Mouse (Mus musculus) liver, postnatal 0 days (tissue): ENCODE measurements at regions not wholly inside any gene's neighbourhood (a gene's known extent, or its start where the extent isn't known, plus 50 kb on each side); places are given as distances from the start of the nearest gene placed in this dataset.
A peak's percentile ranks its signal among the peaks of the same experiment; 100 is the strongest.
"Not testable (repeated sequence)": the region's sequence is repeated elsewhere in the genome, so short reads cannot be mapped to it uniquely, and the experiment has no call there.

Experiments
- ATAC-seq: fragments of 200-750 bp; cut with Nextera tagmentation; 2 replicates; pipeline ENCODE4 v1.8.0; 2017; ENCODE audit warnings: mild to moderate bottlenecking, moderate library complexity
- DNase-seq: peaks from one replicate; pipeline ENCODE4 v3.0.0-alpha.2; 2016
- H3K27ac ChIP-seq: fragments of 300-500 bp; sonication (generic); 2 replicates; pipeline ENCODE4 v1.5.1; 2014; ENCODE audit warnings: antibody characterized with exemption, moderate library complexity, mild to moderate bottlenecking, low read depth
- H3K27me3 ChIP-seq: fragments of 300-500 bp; sonication (generic); 2 replicates; pipeline ENCODE4 v1.6.1; 2014; ENCODE audit warnings: low read length, control low read depth, mixed read lengths; ENCODE audit not compliant: insufficient read depth
- H3K36me3 ChIP-seq: fragments of 300-500 bp; sonication (generic); replicated peaks from 2 replicates; pipeline ENCODE4 v1.6.1; 2014; ENCODE audit warnings: mild to moderate bottlenecking, control low read depth, low read length, moderate library complexity, mixed read lengths; ENCODE audit not compliant: insufficient read depth
- H3K4me1 ChIP-seq: fragments of 300-500 bp; sonication (generic); 2 replicates; pipeline ENCODE4 v1.6.1; 2014; ENCODE audit warnings: antibody characterized with exemption, mild to moderate bottlenecking, control low read depth; ENCODE audit not compliant: insufficient read depth
- H3K4me2 ChIP-seq: fragments of 300-500 bp; sonication (generic); 2 replicates; pipeline ENCODE4 v1.6.1; 2014; ENCODE audit warnings: low read depth, mild to moderate bottlenecking, low read length, moderate library complexity, mixed read lengths
- H3K4me3 ChIP-seq: fragments of 300-500 bp; sonication (generic); 2 replicates; pipeline ENCODE4 v1.5.1; 2014; ENCODE audit warnings: low read depth, low read length
- H3K9ac ChIP-seq: fragments of 300-500 bp; sonication (generic); replicated peaks from 2 replicates; pipeline ENCODE4 v1.6.1; 2014; ENCODE audit warnings: mild to moderate bottlenecking, moderate library complexity
- H3K9me3 ChIP-seq: fragments of 300-500 bp; sonication (generic); 2 replicates; pipeline ENCODE4 v1.6.1; 2016; ENCODE audit warnings: mild to moderate bottlenecking, control low read depth, low read length, mixed read lengths
- CTCF ChIP-seq: sonication (generic); IDR thresholded peaks from 2 replicates; pipeline ENCODE4 v1.5.1; 2016; ENCODE audit warnings: antibody characterized with exemption, low read depth
- EP300 ChIP-seq: IDR thresholded peaks from 2 replicates; pipeline ENCODE4 v1.6.1; 2016; ENCODE audit warnings: antibody characterized with exemption, low read depth, mild to moderate bottlenecking
- WGBS: fragments of 180-500 bp; shearing (Covaris S2); extraction: QIAGEN DNeasy Blood & Tissue Kit; methylation state at CpG from one replicate; pipeline ENCODE4 v1.1.7; 2014; ENCODE audit not compliant: insufficient replicate concordance; 5-methylcytosine and 5-hydroxymethylcytosine counted together

DNA sequence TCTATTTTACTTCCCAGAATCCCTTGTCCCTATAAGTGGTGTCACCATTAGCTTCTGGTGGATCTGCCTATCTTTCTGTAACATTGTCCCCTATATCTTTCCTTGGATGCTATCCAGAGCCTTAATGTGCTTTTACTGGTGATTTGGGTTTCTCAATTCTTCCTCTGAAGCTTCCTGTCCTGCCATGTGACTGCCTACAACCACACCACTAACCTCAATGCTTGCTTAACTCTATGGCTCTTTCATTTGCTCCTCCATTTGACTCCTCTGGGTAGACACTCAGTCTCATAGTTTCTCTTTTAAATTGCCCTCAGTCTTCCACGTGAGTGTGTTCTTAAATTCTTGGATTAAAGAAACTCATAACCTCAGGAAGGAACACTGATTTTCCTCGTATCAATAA, 181.4 kb upstream of the Akr1e1 start:
- no peak for DNase-seq
- ATAC-seq = no peak
- no peak overlapping the region for H3K4me3 ChIP-seq

DNA sequence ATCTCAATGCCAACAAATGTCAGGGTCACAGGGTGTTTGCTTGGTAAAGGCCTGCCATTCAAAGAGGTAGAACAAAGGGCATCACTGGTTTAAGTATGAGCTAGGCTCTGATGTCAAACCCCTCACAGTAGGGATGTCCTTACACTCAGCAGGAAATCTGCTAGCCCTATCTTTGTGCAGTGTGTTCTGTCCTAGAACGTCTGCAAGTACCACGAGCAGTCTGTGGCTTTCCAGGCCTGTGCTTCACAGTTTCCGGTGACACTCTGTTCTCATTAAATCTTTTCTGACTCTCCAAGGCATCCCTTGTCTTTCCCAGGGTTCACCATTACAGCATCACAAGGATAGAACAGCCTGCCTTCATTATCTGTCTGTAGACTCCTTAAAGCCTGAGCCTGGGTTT, 174.3 kb upstream of the Akr1e1 start:
- no peak for DNase-seq
- Histone ChIP-seq H3K4me3 (no peak overlapping the region), H3K9ac (no peak overlapping the region), H3K27ac (no peak overlapping the region), H3K27me3 (no peaks in the 10 kb centered on the region), H3K36me3 (no peaks in the 10 kb centered on the region), H3K4me2 (no peak overlapping the region), H3K4me1 (no peaks in the 10 kb centered on the region), H3K9me3 (no peaks in the 10 kb centered on the region)
- ATAC-seq = no peak
- TF ChIP-seq CTCF = no peak
- no peak for TF ChIP-seq EP300
- 53% methylated on average over 3 of the region's 3 CpGs for WGBS

More for the DNA sequence above, 181.4 kb upstream of the Akr1e1 start:
- H3K36me3 ChIP-seq = no peaks in the 10 kb centered on the region
- no peaks in the 10 kb centered on the region for H3K27me3 ChIP-seq
- H3K4me1 ChIP-seq = no peaks in the 10 kb centered on the region
- 47% methylated on average over 2 of the region's 2 CpGs for WGBS
- H3K4me2 ChIP-seq = no peak overlapping the region
- no peak overlapping the region for H3K27ac ChIP-seq
- TF ChIP-seq EP300 (no peak), CTCF (no peak)
- no peaks in the 10 kb centered on the region for H3K9me3 ChIP-seq
- H3K9ac ChIP-seq = no peak overlapping the region

DNA sequence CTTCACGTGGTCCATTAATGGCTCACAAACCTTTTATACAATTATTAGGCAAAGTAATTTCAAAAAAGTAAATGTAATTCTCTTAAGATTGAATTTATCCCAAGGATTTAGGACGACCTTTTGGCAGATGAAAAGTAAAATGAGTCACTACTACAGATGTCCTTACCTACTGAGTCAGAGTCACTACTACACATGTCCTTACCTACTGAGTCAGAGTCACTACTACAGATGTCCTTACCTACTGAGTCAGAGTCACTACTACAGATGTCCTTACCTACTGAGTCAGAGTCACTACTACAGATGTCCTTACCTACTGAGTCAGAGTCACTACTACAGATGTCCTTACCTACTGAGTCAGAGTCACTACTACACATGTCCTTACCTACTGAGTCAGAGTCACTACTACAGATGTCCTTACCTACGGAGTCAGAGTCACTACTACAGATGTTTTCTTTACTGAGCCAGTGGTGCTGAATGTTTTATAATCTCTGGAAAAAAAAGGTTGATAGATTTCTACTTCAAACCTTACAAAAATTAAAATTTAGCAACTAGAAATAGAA, 169.4 kb upstream of the Akr1e1 start:
- H3K9me3 ChIP-seq, H3K4me2 ChIP-seq, ATAC-seq, H3K4me1 ChIP-seq, DNase-seq, H3K4me3 ChIP-seq, H3K9ac ChIP-seq, H3K27ac ChIP-seq, H3K36me3 ChIP-seq, H3K27me3 ChIP-seq: not testable (repeated sequence)
- 66% methylated on average over 3 of the region's 3 CpGs for WGBS

DNA sequence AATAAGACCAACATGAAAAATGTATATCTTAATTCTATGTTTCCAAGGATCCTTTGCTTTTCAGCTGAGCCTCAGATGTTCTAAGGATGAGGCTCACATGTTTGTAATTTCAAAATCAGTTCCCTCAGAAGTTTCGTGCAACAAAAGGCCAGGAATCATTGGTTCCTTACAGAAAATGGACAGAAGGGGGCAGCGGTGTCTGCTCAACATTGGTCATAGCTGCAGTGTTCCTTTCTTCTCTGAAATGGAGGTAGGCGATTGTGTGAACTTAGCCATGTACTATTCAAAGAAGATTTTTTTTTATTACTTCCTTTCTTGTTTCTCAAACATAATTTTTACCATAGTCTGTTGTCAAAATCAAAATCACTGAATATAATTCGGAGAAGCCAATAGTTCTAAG, 167.9 kb upstream of the Akr1e1 start:
- H3K9ac ChIP-seq = no peak overlapping the region
- no peaks in the 10 kb centered on the region for H3K36me3 ChIP-seq
- H3K27ac ChIP-seq = no peak overlapping the region
- H3K4me2 ChIP-seq = no peak overlapping the region
- H3K9me3 ChIP-seq = no peaks in the 10 kb centered on the region
- peak; percentile 64 for TF ChIP-seq CTCF
- no peak for TF ChIP-seq EP300
- no peaks in the 10 kb centered on the region for H3K4me1 ChIP-seq
- ATAC-seq = no peak
- 28% methylated on average over 4 of the region's 4 CpGs for WGBS
- H3K27me3 ChIP-seq = no peaks in the 10 kb centered on the region
- no peak overlapping the region for H3K4me3 ChIP-seq
- peak; percentile 26 for DNase-seq

DNA sequence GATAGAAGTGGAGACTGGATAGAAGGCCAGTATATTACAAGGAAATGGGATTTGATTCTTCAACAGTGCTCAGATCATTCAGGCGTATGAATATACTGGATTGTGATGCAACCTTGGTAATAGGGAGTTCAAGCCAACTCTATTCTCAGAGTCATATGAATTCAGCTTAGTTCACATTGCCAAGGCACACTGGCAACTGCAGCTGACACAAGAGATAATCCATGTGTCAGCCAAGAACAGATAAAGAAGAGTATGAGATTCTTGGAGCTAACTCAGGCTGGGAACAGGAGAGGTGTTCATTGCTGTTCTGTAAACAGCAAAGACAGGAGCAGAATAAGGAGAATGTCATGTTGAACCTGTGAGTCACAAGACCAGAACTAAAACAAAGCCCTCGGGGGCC, 163.3 kb upstream of the Akr1e1 start:
- Histone ChIP-seq H3K27ac (no peak overlapping the region), H3K36me3 (no peaks in the 10 kb centered on the region), H3K9me3 (no peaks in the 10 kb centered on the region), H3K4me1 (no peaks in the 10 kb centered on the region), H3K4me3 (no peak overlapping the region), H3K27me3 (no peaks in the 10 kb centered on the region), H3K9ac (no peak overlapping the region), H3K4me2 (no peak overlapping the region)
- TF ChIP-seq CTCF = no peak
- TF ChIP-seq EP300 = no peak
- DNase-seq = no peak
- WGBS = 77% methylated on average over 2 of the region's 2 CpGs
- no peak for ATAC-seq

DNA sequence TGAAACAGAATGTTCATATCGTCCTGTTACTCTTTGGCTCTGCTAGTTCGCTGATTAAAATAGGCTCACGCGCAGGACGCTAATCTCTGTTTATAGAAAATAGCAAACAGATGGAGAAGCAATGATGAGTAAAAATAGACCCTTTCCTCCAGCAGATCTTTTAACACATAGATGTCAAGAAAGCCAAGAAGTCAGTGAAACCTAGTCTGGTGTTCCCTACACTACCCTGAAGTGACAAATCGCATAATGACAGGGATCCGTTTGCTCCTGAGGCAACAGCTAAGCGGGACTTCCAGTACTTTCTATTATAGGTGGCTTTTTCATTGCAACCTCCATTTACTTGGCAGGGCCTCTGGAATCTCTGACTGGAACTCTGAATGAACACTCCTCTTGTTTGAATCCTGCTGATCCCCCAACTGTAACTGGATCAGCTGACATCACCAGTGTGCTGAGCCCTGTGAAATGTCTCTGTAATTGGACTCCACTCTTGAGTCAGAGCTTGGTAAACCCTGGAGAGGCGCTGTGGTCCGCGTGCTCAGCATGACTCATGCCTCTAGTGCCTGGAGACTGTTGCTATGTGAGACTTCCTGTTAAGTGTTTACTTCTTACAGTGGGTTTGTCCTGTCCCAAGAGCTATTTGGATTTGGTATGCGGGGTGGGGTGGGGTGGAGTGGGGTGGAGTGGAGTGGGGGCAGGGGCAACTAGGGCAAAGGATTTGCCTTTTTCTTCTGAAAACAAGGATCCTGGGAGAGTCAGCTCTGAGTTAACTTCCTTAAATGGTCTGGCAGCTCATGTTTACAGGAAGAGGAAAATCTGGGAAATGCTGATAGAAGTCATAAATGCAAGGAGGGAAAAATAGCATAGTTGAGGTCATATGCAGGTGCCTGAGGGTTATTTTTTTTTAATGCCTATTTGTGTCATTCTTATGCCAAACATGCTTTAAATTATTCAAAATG, 162.4 kb upstream of the Akr1e1 start:
- ATAC-seq = peak; percentile 97
- no peaks in the 10 kb centered on the region for H3K4me1 ChIP-seq
- no peaks in the 10 kb centered on the region for H3K36me3 ChIP-seq
- TF ChIP-seq EP300 (peak; percentile 30; the same call in 1 of the 2 replicates), CTCF (peak; percentile 32; the same call in 1 of the 2 replicates)
- no peak overlapping the region for H3K9ac ChIP-seq
- peak overlapping the region; percentile 62 for H3K27ac ChIP-seq
- H3K27me3 ChIP-seq = no peaks in the 10 kb centered on the region
- no peak overlapping the region for H3K4me3 ChIP-seq
- H3K4me2 ChIP-seq = peak overlapping the region; percentile 29
- DNase-seq = peak; percentile 56
- H3K9me3 ChIP-seq = no peaks in the 10 kb centered on the region
- 31% methylated on average over 12 of the region's 12 CpGs for WGBS
